Mouse (Mus musculus) brown adipose tissue, adult 24 weeks (tissue): Measurements from ENCODE around the gene Eps8l1. TPM values are rescaled to one million over a fixed set of nuclear protein-coding genes. Genes with fewer than 3 reads are reported as not detected.
A peak's percentile ranks its signal among the peaks of the same experiment; 100 is the strongest.

Experiments used
- H3K27ac ChIP-seq: fragments of 200-500 bp; replicated peaks from 2 replicates; pipeline ENCODE4 v1.5.1; 2012; ENCODE audit warnings: low read depth, mild to moderate bottlenecking, low read length
- H3K4me1 ChIP-seq: fragments of 200-500 bp; 2 replicates; pipeline ENCODE4 v1.6.1; 2012; ENCODE audit warnings: low read length, mixed read lengths; ENCODE audit not compliant: control insufficient read depth, insufficient read depth, insufficient read length
- H3K4me3 ChIP-seq: fragments of 200-500 bp; 2 replicates; pipeline ENCODE4 v1.5.1; 2012; ENCODE audit warnings: low read depth, mild to moderate bottlenecking, low read length, moderate library complexity; ENCODE audit not compliant: insufficient read depth
- polyA plus RNA-seq: library from polyadenylated mRNA; stranded (reverse); fragments of >200 nt; gene quantifications from 2 replicates; pipeline ENCODE4 v1.2.4, GENCODE M21; 2012; ENCODE audit not compliant: missing spikeins, insufficient read depth, insufficient read length

The Eps8l1 gene
- polyA plus RNA-seq, 1 experiment = 2.3 TPM

GRCm38 (mm10) chr7:4498251-4498650 is 37.8 kb downstream of the Eps8l1 start:
- peaks cover 29% of the 10 kb centered on the region for H3K4me1 ChIP-seq
- H3K27ac ChIP-seq = peak overlapping the region; percentile 82
- 0 out of 2 replicates have a peak overlapping the region, but pooled peaks have one; percentile 2 for H3K4me3 ChIP-seq

- Histone ChIP-seq H3K4me1 (peaks cover 26% of the 10 kb centered on the region), H3K27ac (peak overlapping the region; percentile 82), H3K4me3 (peak overlapping the region; percentile 72)
Observed at GRCm38 (mm10) chr7:4499034-4499433, 38.6 kb downstream of the Eps8l1 start.

GRCm38 (mm10) chr7:4500892-4501471 is 40.5 kb downstream of the Eps8l1 start:
- Histone ChIP-seq H3K4me1 (peaks cover 33% of the 10 kb centered on the region), H3K27ac (peak overlapping the region; percentile 71), H3K4me3 (peak overlapping the region; percentile 72)

GRCm38 (mm10) chr7:4501558-4502397 is 41.3 kb downstream of the Eps8l1 start, which contains the start of gene Ppp1r12c:
Ppp1r12c (minus strand) TSS chr7:4501680.
- peak within 1 kb of the TSS; percentile 72 for H3K4me3 ChIP-seq
- peak within 1 kb of the TSS; percentile 99 for H3K27ac ChIP-seq
- peaks cover 33% of the 10 kb centered on the region for H3K4me1 ChIP-seq

- peaks cover 30% of the 10 kb centered on the region for H3K4me1 ChIP-seq
- peak overlapping the region; percentile 72 for H3K4me3 ChIP-seq
- H3K27ac ChIP-seq = peak overlapping the region; percentile 99
Observed at GRCm38 (mm10) chr7:4502421-4503090, 42.1 kb downstream of the Eps8l1 start.

GRCm38 (mm10) chr7:4503100-4503499 is 42.6 kb downstream of the Eps8l1 start:
- no peak overlapping the region for H3K4me3 ChIP-seq
- peaks cover 25% of the 10 kb centered on the region for H3K4me1 ChIP-seq
- no peak overlapping the region for H3K27ac ChIP-seq

- Histone ChIP-seq H3K4me3 (no peak overlapping the region), H3K27ac (peak overlapping the region; percentile 75), H3K4me1 (peaks cover 20% of the 10 kb centered on the region)
Observed at GRCm38 (mm10) chr7:4503858-4504257, 43.4 kb downstream of the Eps8l1 start.

- Histone ChIP-seq H3K27ac (peak overlapping the region; percentile 75), H3K4me3 (no peak overlapping the region), H3K4me1 (peaks cover 10% of the 10 kb centered on the region)
Observed at GRCm38 (mm10) chr7:4504646-4505435, 44.4 kb downstream of the Eps8l1 start.

GRCm38 (mm10) chr7:4507220-4507619 is 46.7 kb downstream of the Eps8l1 start:
- H3K27ac ChIP-seq = no peak overlapping the region
- H3K4me1 ChIP-seq = peaks cover 8% of the 10 kb centered on the region
- H3K4me3 ChIP-seq = no peak overlapping the region

GRCm38 (mm10) chr7:4508062-4508738 is 47.7 kb downstream of the Eps8l1 start:
- Histone ChIP-seq H3K27ac (no peak overlapping the region), H3K4me3 (no peak overlapping the region), H3K4me1 (peaks cover 8% of the 10 kb centered on the region)

- Histone ChIP-seq H3K4me3 (no peak overlapping the region), H3K27ac (no peak overlapping the region), H3K4me1 (peaks cover 8% of the 10 kb centered on the region)
Observed at GRCm38 (mm10) chr7:4508739-4509116, 48.3 kb downstream of the Eps8l1 start.

- H3K4me3 ChIP-seq = no peak overlapping the region; the same call in 1 of the 2 replicates
- peaks cover under 1% of the 10 kb centered on the region; the same call in 1 of the 2 replicates for H3K4me1 ChIP-seq
- H3K27ac ChIP-seq = no peak overlapping the region
Observed at GRCm38 (mm10) chr7:4509863-4510608, 49.6 kb downstream of the Eps8l1 start.

GRCm38 (mm10) chr7:4511489-4512224 is 51.2 kb downstream of the Eps8l1 start:
- Histone ChIP-seq H3K4me3 (no peak overlapping the region), H3K27ac (no peak overlapping the region), H3K4me1 (no peaks in the 10 kb centered on the region)
